Mouse (Mus musculus) myocyte (in vitro differentiated cells): ENCODE results near the gene Ptprm. TPM values are rescaled to one million over a fixed set of nuclear protein-coding genes. Genes with fewer than 3 reads are reported as not detected.

Source experiments
- H3K27me3 ChIP-seq: one replicate; pipeline ENCODE4 v1.6.1; 2011; ENCODE audit not compliant: control insufficient read depth, insufficient read depth, insufficient read length
- H3K36me3 ChIP-seq: one replicate; pipeline ENCODE4 v1.6.1; 2011; ENCODE audit not compliant: control insufficient read depth, insufficient read depth
- H3K4me2 ChIP-seq: one replicate; pipeline ENCODE4 v1.6.1; 2011; ENCODE audit warnings: low read depth, control low read depth
- H3K4me3 ChIP-seq: one replicate; pipeline ENCODE4 v1.5.1; 2011; ENCODE audit warnings: mild to moderate bottlenecking, control low read depth, moderate library complexity
- H3K79me2 ChIP-seq: one replicate; pipeline ENCODE4 v1.6.1; 2011; ENCODE audit not compliant: control insufficient read depth, insufficient read depth
- H3ac ChIP-seq: one replicate; pipeline ENCODE4 v1.6.1; 2011; ENCODE audit not compliant: control insufficient read depth, insufficient read length
- CEBPB ChIP-seq: IDR thresholded peaks from 2 replicates; pipeline ENCODE4 v1.6.1; 2011; ENCODE audit warnings: mild to moderate bottlenecking, moderate library complexity; ENCODE audit not compliant: poor library complexity, insufficient read depth, severe bottlenecking
- E2F4 ChIP-seq: IDR thresholded peaks from one replicate; pipeline ENCODE4 v1.6.1; 2011; ENCODE audit warnings: mild to moderate bottlenecking, control low read depth, moderate library complexity; ENCODE audit not compliant: insufficient read depth
- MAX ChIP-seq: IDR thresholded peaks from one replicate; pipeline ENCODE4 v1.6.1; 2011; ENCODE audit warnings: low read depth, mild to moderate bottlenecking, control low read depth
- MYOD1 ChIP-seq, 3 experiments: IDR thresholded peaks; one replicate each; pipeline ENCODE4 v1.6.1; 2011; ENCODE audit warnings: control low read depth in 2 of 3, low read depth in 2 of 3, mild to moderate bottlenecking in 2 of 3, moderate library complexity in 1 of 3; ENCODE audit not compliant: insufficient read length in 2 of 3, control insufficient read depth in 1 of 3
- MYOG ChIP-seq, 3 experiments: IDR thresholded peaks; one replicate each; pipeline ENCODE4 v1.6.1; 2011; ENCODE audit warnings: control low read depth in 2 of 3, low read depth in 2 of 3, mild to moderate bottlenecking in 2 of 3; ENCODE audit not compliant: insufficient read length in 2 of 3, control insufficient read depth in 1 of 3, insufficient read depth in 1 of 3
- POLR2A ChIP-seq: IDR thresholded peaks from one replicate; pipeline ENCODE4 v1.6.1; 2011; ENCODE audit warnings: low read depth, mild to moderate bottlenecking, control low read depth, moderate library complexity; ENCODE audit not compliant: insufficient read length
- POLR2AphosphoS2 ChIP-seq: IDR thresholded peaks from one replicate; pipeline ENCODE4 v1.6.1; 2011; ENCODE audit warnings: low read depth, control low read depth; ENCODE audit not compliant: insufficient read length
- REST ChIP-seq: IDR thresholded peaks from one replicate; pipeline ENCODE4 v1.6.1; 2011; ENCODE audit warnings: mild to moderate bottlenecking, control low read depth, moderate library complexity; ENCODE audit not compliant: insufficient read depth, insufficient read length
- SRF ChIP-seq: IDR thresholded peaks from one replicate; pipeline ENCODE4 v1.6.1; 2011; ENCODE audit warnings: low read depth; ENCODE audit not compliant: control insufficient read depth, insufficient read length
- TCF12 ChIP-seq: IDR thresholded peaks from one replicate; pipeline ENCODE4 v1.6.1; 2011; ENCODE audit warnings: mild to moderate bottlenecking, control low read depth; ENCODE audit not compliant: poor library complexity, insufficient read depth, severe bottlenecking
- TCF3 ChIP-seq: IDR thresholded peaks from one replicate; pipeline ENCODE4 v1.6.1; 2011; ENCODE audit warnings: low read depth, control low read depth; ENCODE audit not compliant: insufficient read length
- USF1 ChIP-seq: IDR thresholded peaks from one replicate; pipeline ENCODE4 v1.6.1; 2011; ENCODE audit warnings: low read depth, mild to moderate bottlenecking, control low read depth, moderate library complexity
- polyA plus RNA-seq: library from polyadenylated mRNA; unstranded; fragments of >200 nt; fragmentation: generic; extraction: Trizol; gene quantifications from one replicate; pipeline ENCODE4 v1.2.1, GENCODE M21; 2012; ENCODE audit warnings: missing spikeins

Gene Ptprm
- polyA plus RNA-seq, 1 experiment, result 6.5 TPM

- H3K36me3 ChIP-seq, result no peaks in the 10 kb centered on the region
- H3K27me3 ChIP-seq, result no peaks in the 10 kb centered on the region
- TF ChIP-seq MYOG (IDR thresholded peaks at IDR 0.05; ENCODE audit: control insufficient read depth in 1 of 3, insufficient read depth in 1 of 3, insufficient read length in 2 of 3, low read depth in 2 of 3), result no peak
- H3K4me3 ChIP-seq, result no peak overlapping the region
- H3K79me2 ChIP-seq, result no peaks in the 10 kb centered on the region
- no peak overlapping the region for H3ac ChIP-seq
- H3K4me2 ChIP-seq, result no peak overlapping the region
These were observed 306.6 kb downstream of the Ptprm start for GRCm38 (mm10) chr17:67047697-67048096.

- Histone ChIP-seq H3K4me2 (no peak overlapping the region), H3K27me3 (no peaks in the 10 kb centered on the region), H3K79me2 (no peaks in the 10 kb centered on the region), H3ac (no peak overlapping the region), H3K36me3 (no peaks in the 10 kb centered on the region), H3K4me3 (no peak overlapping the region)
- TF ChIP-seq MYOG (IDR thresholded peaks at IDR 0.05; ENCODE audit: control insufficient read depth in 1 of 3, insufficient read depth in 1 of 3, insufficient read length in 2 of 3, low read depth in 2 of 3) (peak in 2 of 3 experiments; percentile 44 to 74), USF1 (no peak), E2F4 (no peak), TCF12 (no peak), MYOD1 (IDR thresholded peaks at IDR 0.05; ENCODE audit: control insufficient read depth in 1 of 3, insufficient read length in 2 of 3, low read depth in 2 of 3) (peak in 2 of 3 experiments; percentile 36 to 75)
These were observed 315.7 kb downstream of the Ptprm start for GRCm38 (mm10) chr17:67038558-67038957.

GRCm38 (mm10) chr17:67033547-67033946, 320.7 kb downstream of the Ptprm start:
- no peaks in the 10 kb centered on the region for H3K36me3 ChIP-seq
- TF ChIP-seq MYOG (IDR thresholded peaks at IDR 0.05; ENCODE audit: control insufficient read depth in 1 of 3, insufficient read depth in 1 of 3, insufficient read length in 2 of 3, low read depth in 2 of 3), result no peak
- no peak for TF ChIP-seq CEBPB
- TF ChIP-seq MYOD1 (IDR thresholded peaks at IDR 0.05; ENCODE audit: control insufficient read depth in 1 of 3, insufficient read length in 2 of 3, low read depth in 2 of 3), result no peak
- no peak for TF ChIP-seq POLR2A
- TF ChIP-seq TCF12, result no peak
- no peak for TF ChIP-seq POLR2AphosphoS2
- no peak for TF ChIP-seq REST
- TF ChIP-seq TCF3, result no peak
- TF ChIP-seq USF1, result no peak
- TF ChIP-seq SRF, result no peak
- TF ChIP-seq E2F4, result no peak
- no peak for TF ChIP-seq MAX
- H3K4me3 ChIP-seq, result no peak overlapping the region
- no peak overlapping the region for H3ac ChIP-seq
- no peaks in the 10 kb centered on the region for H3K79me2 ChIP-seq
- H3K4me2 ChIP-seq, result no peak overlapping the region
- H3K27me3 ChIP-seq, result no peaks in the 10 kb centered on the region

GRCm38 (mm10) chr17:67032021-67032420, 322.2 kb downstream of the Ptprm start:
- TF ChIP-seq REST, result no peak
- Histone ChIP-seq H3K4me2 (no peak overlapping the region), H3K79me2 (no peaks in the 10 kb centered on the region), H3ac (no peak overlapping the region), H3K4me3 (no peak overlapping the region), H3K36me3 (no peaks in the 10 kb centered on the region), H3K27me3 (no peaks in the 10 kb centered on the region)

GRCm38 (mm10) chr17:67031341-67031740, 322.9 kb downstream of the Ptprm start:
- Histone ChIP-seq H3K36me3 (no peaks in the 10 kb centered on the region), H3K79me2 (no peaks in the 10 kb centered on the region), H3K4me3 (no peak overlapping the region), H3K27me3 (no peaks in the 10 kb centered on the region), H3K4me2 (no peak overlapping the region), H3ac (no peak overlapping the region)
- TF ChIP-seq REST (no peak), E2F4 (no peak), MYOG (IDR thresholded peaks at IDR 0.05; ENCODE audit: control insufficient read depth in 1 of 3, insufficient read depth in 1 of 3, insufficient read length in 2 of 3, low read depth in 2 of 3) (no peak), MYOD1 (IDR thresholded peaks at IDR 0.05; ENCODE audit: control insufficient read depth in 1 of 3, insufficient read length in 2 of 3, low read depth in 2 of 3) (no peak), TCF12 (no peak), POLR2AphosphoS2 (no peak), MAX (no peak), POLR2A (no peak), TCF3 (no peak), CEBPB (no peak), USF1 (no peak), SRF (no peak)

GRCm38 (mm10) chr17:67027274-67027673, 327.0 kb downstream of the Ptprm start:
- Histone ChIP-seq H3K36me3 (no peaks in the 10 kb centered on the region), H3K27me3 (no peaks in the 10 kb centered on the region), H3K4me3 (no peak overlapping the region), H3ac (no peak overlapping the region), H3K79me2 (no peaks in the 10 kb centered on the region), H3K4me2 (no peak overlapping the region)
- peak in 1 of 3 experiments; percentile 41 for TF ChIP-seq MYOG (IDR thresholded peaks at IDR 0.05; ENCODE audit: control insufficient read depth in 1 of 3, insufficient read depth in 1 of 3, insufficient read length in 2 of 3, low read depth in 2 of 3)
- no peak for TF ChIP-seq SRF
